In the genomic region with DNA sequence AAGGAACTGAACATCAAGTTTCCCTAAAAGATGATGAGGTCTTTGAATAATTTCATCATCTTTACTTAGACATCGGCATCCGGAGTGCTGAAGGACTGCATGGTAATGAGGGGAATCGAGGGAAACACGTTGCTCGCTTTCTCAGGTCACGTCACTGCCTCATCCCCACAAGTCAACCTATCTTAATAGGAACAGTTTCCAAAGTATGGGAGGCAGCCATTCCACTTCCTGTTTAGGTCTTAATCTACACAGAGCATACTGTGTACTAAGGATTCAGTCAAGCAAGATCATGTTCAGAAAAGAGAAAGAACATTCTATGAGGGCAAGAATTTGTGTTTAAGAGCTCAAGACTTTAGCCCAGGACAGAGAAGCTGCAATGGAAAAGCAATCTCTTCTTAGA, we compare ENCODE assay signal across 22 mouse cellular contexts. TPM values are rescaled to one million over a fixed set of nuclear protein-coding genes. Genes with fewer than 3 reads are reported as not detected.
DNase-seq lines count a peak whose midpoint lies in the region; ATAC-seq and TF ChIP-seq lines count a peak whose summit lies in the region.
"Had no signal": no experiment of that assay in that cellular context is flagged by ENCODE, and none has a peak within 500 bp of the region (broad histone marks: within the 10 kb centered on the region; RNA-seq: fewer than 3 reads in every experiment).

No protein-coding gene starts in this region.

- dilution Hi-C loops in CH12.LX (cut with MboI; ENCODE audit: extremely low pct_ligation_motif_present, extremely low pct_unique_long_range_greater_than_20kb, low sequenced_read_pairs), result no loop called here

- no peak for TF ChIP-seq POLR2A in CH12.LX (IDR thresholded peaks at IDR 0.05; ENCODE audit: low read depth, low read length)

- H3K79me2 ChIP-seq in CH12.LX (replicated peaks; ENCODE audit: control insufficient read depth, extremely low read depth, insufficient read depth, poor library complexity, severe bottlenecking), result no peaks in the 10 kb centered on the region

- H3K9me3 ChIP-seq in CH12.LX (replicated peaks; ENCODE audit: low read length), result no peaks in the 10 kb centered on the region
- H3K9me3 ChIP-seq in midbrain, embryonic 15.5 days, result no peaks in the 10 kb centered on the region
- no peaks in the 10 kb centered on the region for H3K9me3 ChIP-seq in stomach, postnatal 0 days (ENCODE audit: control insufficient read depth, low read length)
- H3K9me3 ChIP-seq: embryonic facial prominence, embryonic 10.5 days; embryonic facial prominence, embryonic 12.5 days; forebrain, embryonic 13.5 days; forebrain, embryonic 15.5 days had no signal

- no peak for TF ChIP-seq EP300 in CH12.LX (IDR thresholded peaks at IDR 0.05; ENCODE audit: low read length)
- no peak for TF ChIP-seq EP300 in stomach, postnatal 0 days (optimal IDR thresholded peaks at IDR 0.05)

- intact Hi-C loops in gastrocnemius, adult 2 months (cut with DNase I), result no loop called here
- intact Hi-C loops in gastrocnemius, postnatal 36 days (cut with DNase I), result loop anchor here (5.0 kb wide), 1 partner anchor 130 kb away; no protein-coding TSS in a partner anchor

- in situ Hi-C loops in CH12.LX (cut with MboI; ENCODE audit: low pct_ligation_motif_present, low pct_unique_long_range_greater_than_20kb, low sequenced_read_pairs), result loop anchor here (10.0 kb wide), 1 partner anchor 223 kb away; no protein-coding TSS in a partner anchor

- peak overlapping the region; percentile 53 for H3K27ac ChIP-seq in gastrocnemius, adult 2 months
- H3K27ac ChIP-seq in CH12.LX (ENCODE audit: insufficient read depth, low read depth), result no peak overlapping the region
- H3K27ac ChIP-seq in midbrain, embryonic 15.5 days, result no peak overlapping the region
- H3K27ac ChIP-seq in stomach, postnatal 0 days (replicated peaks), result no peak overlapping the region
- H3K27ac ChIP-seq: embryonic facial prominence, embryonic 10.5 days; embryonic facial prominence, embryonic 12.5 days; forebrain, embryonic 13.5 days; forebrain, embryonic 15.5 days had no signal

- H3K36me3 ChIP-seq in CH12.LX (replicated peaks in 1 of 2; ENCODE audit: control insufficient read depth in 1 of 2, insufficient read depth in 1 of 2, low read length in 1 of 2), result no peaks in the 10 kb centered on the region
- no peaks in the 10 kb centered on the region for H3K36me3 ChIP-seq in midbrain, embryonic 15.5 days (replicated peaks)
- no peaks in the 10 kb centered on the region for H3K36me3 ChIP-seq in stomach, postnatal 0 days (ENCODE audit: control insufficient read depth, insufficient read depth, low read length)
- H3K36me3 ChIP-seq: embryonic facial prominence, embryonic 10.5 days; embryonic facial prominence, embryonic 12.5 days; forebrain, embryonic 15.5 days had no signal

- H3K27me3 ChIP-seq in CH12.LX (replicated peaks), result peaks cover 3% of the 10 kb centered on the region
- no peaks in the 10 kb centered on the region for H3K27me3 ChIP-seq in midbrain, embryonic 15.5 days (replicated peaks)
- no peaks in the 10 kb centered on the region for H3K27me3 ChIP-seq in stomach, postnatal 0 days (ENCODE audit: control insufficient read depth, insufficient read depth, low read length)
- H3K27me3 ChIP-seq: embryonic facial prominence, embryonic 12.5 days; forebrain, embryonic 13.5 days; forebrain, embryonic 15.5 days had no signal

- no peak for DNase-seq in gastrocnemius, adult 2 months
- no peak for DNase-seq in gastrocnemius, postnatal 36 days
- DNase-seq in CH12.LX (ENCODE audit: extremely low read depth) (no peak), MEL-GATA-1-ER (ENCODE audit: extremely low read depth, low read depth) (peak; percentile 66)
- no peak for DNase-seq in stomach, postnatal 0 days (ENCODE audit: low spot score)
- DNase-seq: adrenal gland, adult 2 months; adrenal gland, postnatal 10 days; adrenal gland, postnatal 25 days; B cell, adult 2 months; cerebellum, adult 11 months; cerebellum, adult 18-20 months; cerebellum, adult 8-10 months; cerebellum, adult 9-11 months; cerebellum, postnatal 14 days; cerebellum, postnatal 36 days; forebrain, postnatal 0 days had no signal

- H3K4me3 ChIP-seq in gastrocnemius, adult 2 months, result no peak overlapping the region
- no peak overlapping the region for H3K4me3 ChIP-seq in CH12.LX (replicated peaks in 1 of 3; ENCODE audit: low read depth in 2 of 3, low read length in 2 of 3, poor library complexity in 1 of 3)
- H3K4me3 ChIP-seq in midbrain, embryonic 15.5 days, result no peak overlapping the region
- H3K4me3 ChIP-seq in stomach, postnatal 0 days (ENCODE audit: low read depth, low read length), result no peak overlapping the region
- H3K4me3 ChIP-seq: embryonic facial prominence, embryonic 10.5 days; embryonic facial prominence, embryonic 12.5 days; forebrain, embryonic 13.5 days; forebrain, embryonic 15.5 days had no signal

- no peak for ATAC-seq in midbrain, embryonic 15.5 days (replicated peaks)
- ATAC-seq in stomach, postnatal 0 days (ENCODE audit: low FRiP score, low TSS enrichment), result no peak
- ATAC-seq: CD4-positive, CD25-positive, alpha-beta regulatory T cell, adult 4 months; forebrain, embryonic 13.5 days; forebrain, embryonic 15.5 days; forebrain, postnatal 0 days had no signal

- H3K4me1 ChIP-seq in CH12.LX (ENCODE audit: control insufficient read depth in 1 of 2, insufficient read depth in 2 of 2), result peaks cover 0 to 2% of the 10 kb centered on the region in 2 experiments; a peak in 1 of 4 replicates
- H3K4me1 ChIP-seq in midbrain, embryonic 15.5 days, result no peaks in the 10 kb centered on the region
- no peaks in the 10 kb centered on the region for H3K4me1 ChIP-seq in stomach, postnatal 0 days (replicated peaks; ENCODE audit: control insufficient read depth, insufficient read depth)
- H3K4me1 ChIP-seq: embryonic facial prominence, embryonic 10.5 days; embryonic facial prominence, embryonic 12.5 days; forebrain, embryonic 13.5 days; forebrain, embryonic 15.5 days had no signal

- H3K9ac ChIP-seq in CH12.LX (ENCODE audit: insufficient read depth, low read depth), result no peak overlapping the region
- H3K9ac ChIP-seq in midbrain, embryonic 15.5 days, result no peak overlapping the region
- H3K9ac ChIP-seq in stomach, postnatal 0 days (ENCODE audit: low read length), result no peak overlapping the region
- H3K9ac ChIP-seq: embryonic facial prominence, embryonic 12.5 days; forebrain, embryonic 13.5 days; forebrain, embryonic 15.5 days; forebrain, postnatal 0 days had no signal

- WGBS in midbrain, embryonic 15.5 days, result 93% methylated on average over 6 of the region's 6 CpGs
- WGBS in stomach, postnatal 0 days, result 88% methylated on average over 6 of the region's 6 CpGs

- TF ChIP-seq CTCF in gastrocnemius, adult 2 months (IDR thresholded peaks at IDR 0.05), result no peak
- no peak for TF ChIP-seq CTCF in CH12.LX (conservative IDR thresholded peaks at IDR 0.05 in 1 of 2, IDR thresholded peaks at IDR 0.05 in 1 of 2; ENCODE audit: low read depth in 2 of 2, low read length in 2 of 2)
- TF ChIP-seq CTCF in stomach, postnatal 0 days (IDR thresholded peaks at IDR 0.05; ENCODE audit: low read depth), result no peak

- H3K4me2 ChIP-seq in CH12.LX (ENCODE audit: insufficient read depth, low read depth, poor library complexity, severe bottlenecking), result peak overlapping the region; percentile 21; the same call in 1 of the 2 replicates
- no peak overlapping the region for H3K4me2 ChIP-seq in midbrain, embryonic 15.5 days
- H3K4me2 ChIP-seq in stomach, postnatal 0 days (replicated peaks; ENCODE audit: low read depth), result no peak overlapping the region
- H3K4me2 ChIP-seq: embryonic facial prominence, embryonic 12.5 days; forebrain, embryonic 13.5 days; forebrain, embryonic 15.5 days had no signal

- no peak for TF ChIP-seq RAD21 in CH12.LX (IDR thresholded peaks at IDR 0.05; ENCODE audit: low read depth, low read length)

TF ChIP-seq in CH12.LX, 34 proteins besides CTCF, POLR2A, EP300 and RAD21:
- TF ChIP-seq MAZ (IDR thresholded peaks at IDR 0.05; ENCODE audit: low read depth, low read length), result no peak
- no peak for TF ChIP-seq CHD1 (IDR thresholded peaks at IDR 0.05; ENCODE audit: low read depth, low read length)
- TF ChIP-seq ZC3H11A (IDR thresholded peaks at IDR 0.05; ENCODE audit: low read depth, low read length), result no peak
- TF ChIP-seq E2F4 (IDR thresholded peaks at IDR 0.05; ENCODE audit: insufficient replicate concordance, low read depth, low read length), result no peak
- TF ChIP-seq MAFK (IDR thresholded peaks at IDR 0.05; ENCODE audit: insufficient replicate concordance, low read length), result no peak

RNA-seq across cellular contexts. Expression of a gene that starts 34.6 kb away (rescaled TPM):
- total RNA-seq in gastrocnemius, adult 2 months (2021), result 1 to 10 TPM; 4.1 to 4.7 TPM
- total RNA-seq in gastrocnemius, postnatal 36 days (2021), result 1 to 10 TPM; 6.0 to 6.5 TPM
- total RNA-seq in CH12.LX (2012; rRNA removed), result not detected in 2 replicates
- not detected in 2 replicates for total RNA-seq in CH12.LX (2014; rRNA removed)
- polyA plus RNA-seq in CH12.LX (2012; ENCODE audit: insufficient read length, low read depth), result 0.11 TPM in 1 of 2 replicates, not detected in the other
- polyA plus RNA-seq in midbrain, embryonic 15.5 days (2015; fragmentation: Nextera tagmentation; extraction: Ambion mirVana), result 0.59 and 0.60 TPM in 2 replicates
- 8.4 and 9.1 TPM in 2 replicates for polyA plus RNA-seq in stomach, postnatal 0 days (2015; fragmentation: Nextera tagmentation; extraction: Ambion mirVana)

Comparison
In these comparisons a context has a peak if more than half of its experiments do, and no peak if none do; other contexts are left out.
1. RNA of a gene that starts 34.6 kb away (total RNA-seq): 6.0 to 6.5 TPM in gastrocnemius, postnatal 36 days and 4.1 to 4.7 TPM in gastrocnemius, adult 2 months; not detected in CH12.LX; every median in the first group is over 4 times any median in the second.